Mouse (Mus musculus): ENCODE measurements around the gene Brap. TPM values are rescaled to one million over a fixed set of nuclear protein-coding genes. Genes with fewer than 3 reads are reported as not detected.

Brap gene
- polyA plus RNA-seq, 1 experiment from 2014 or later: 32.5 TPM

- H3K27me3 ChIP-seq (ENCODE audit: control insufficient read depth, insufficient read depth, low read length): no peaks in the 10 kb centered on the region
- H3K9me3 ChIP-seq (ENCODE audit: control insufficient read depth, low read length): no peaks in the 10 kb centered on the region
- peaks cover 5% of the 10 kb centered on the region for H3K36me3 ChIP-seq (ENCODE audit: control insufficient read depth, insufficient read depth, low read length)
- H3K9ac ChIP-seq (ENCODE audit: low read length): peak overlapping the region; percentile 96
- H3K4me2 ChIP-seq (replicated peaks; ENCODE audit: low read depth): peak overlapping the region; percentile 89
- peaks cover 3% of the 10 kb centered on the region; the same call in 1 of the 2 replicates for H3K4me1 ChIP-seq (replicated peaks; ENCODE audit: control insufficient read depth, insufficient read depth)
- no peak overlapping the region for H3K27ac ChIP-seq (replicated peaks)
- TF ChIP-seq EP300 (optimal IDR thresholded peaks at IDR 0.05) (no peak), CTCF (IDR thresholded peaks at IDR 0.05; ENCODE audit: low read depth) (no peak)
- 81% methylated on average over 5 of the region's 5 CpGs for WGBS
- no peak for ATAC-seq (ENCODE audit: low FRiP score, low TSS enrichment)
- DNase-seq (ENCODE audit: low spot score): no peak
- H3K4me3 ChIP-seq (ENCODE audit: low read depth, low read length): peak overlapping the region; percentile 94
Observed at GRCm38 (mm10) chr5:121661494-121661893, 1.1 kb downstream of the Brap start.

GRCm38 (mm10) chr5:121663456-121663855, 3.1 kb downstream of the Brap start:
- DNase-seq (ENCODE audit: low spot score): no peak
- Histone ChIP-seq H3K9me3 (ENCODE audit: control insufficient read depth, low read length) (no peaks in the 10 kb centered on the region), H3K9ac (ENCODE audit: low read length) (no peak overlapping the region), H3K27me3 (ENCODE audit: control insufficient read depth, insufficient read depth, low read length) (no peaks in the 10 kb centered on the region), H3K4me2 (replicated peaks; ENCODE audit: low read depth) (no peak overlapping the region), H3K4me3 (ENCODE audit: low read depth, low read length) (no peak overlapping the region), H3K4me1 (replicated peaks; ENCODE audit: control insufficient read depth, insufficient read depth) (peaks cover 3% of the 10 kb centered on the region; the same call in 1 of the 2 replicates), H3K27ac (replicated peaks) (no peak overlapping the region), H3K36me3 (ENCODE audit: control insufficient read depth, insufficient read depth, low read length) (peaks cover 5% of the 10 kb centered on the region)
- 76% methylated on average over 8 of the region's 8 CpGs for WGBS
- TF ChIP-seq CTCF (IDR thresholded peaks at IDR 0.05; ENCODE audit: low read depth) (no peak), EP300 (optimal IDR thresholded peaks at IDR 0.05) (no peak)
- ATAC-seq (ENCODE audit: low FRiP score, low TSS enrichment): no peak

- Histone ChIP-seq H3K27me3 (ENCODE audit: control insufficient read depth, insufficient read depth, low read length) (no peaks in the 10 kb centered on the region), H3K36me3 (ENCODE audit: control insufficient read depth, insufficient read depth, low read length) (peaks cover 5% of the 10 kb centered on the region), H3K4me1 (replicated peaks; ENCODE audit: control insufficient read depth, insufficient read depth) (peaks cover 3% of the 10 kb centered on the region; the same call in 1 of the 2 replicates), H3K9ac (ENCODE audit: low read length) (no peak overlapping the region), H3K27ac (replicated peaks) (no peak overlapping the region), H3K9me3 (ENCODE audit: control insufficient read depth, low read length) (no peaks in the 10 kb centered on the region), H3K4me3 (ENCODE audit: low read depth, low read length) (no peak overlapping the region), H3K4me2 (replicated peaks; ENCODE audit: low read depth) (no peak overlapping the region)
- TF ChIP-seq EP300 (optimal IDR thresholded peaks at IDR 0.05): no peak
- TF ChIP-seq CTCF (IDR thresholded peaks at IDR 0.05; ENCODE audit: low read depth): no peak
- WGBS: 71% methylated on average over 6 of the region's 6 CpGs
- DNase-seq (ENCODE audit: low spot score) (no peak), ATAC-seq (ENCODE audit: low FRiP score, low TSS enrichment) (no peak)
Observed at GRCm38 (mm10) chr5:121664078-121664477, 3.7 kb downstream of the Brap start.

- Histone ChIP-seq H3K9me3 (ENCODE audit: control insufficient read depth, low read length) (no peaks in the 10 kb centered on the region), H3K4me1 (replicated peaks; ENCODE audit: control insufficient read depth, insufficient read depth) (peaks cover 3% of the 10 kb centered on the region; the same call in 1 of the 2 replicates), H3K27me3 (ENCODE audit: control insufficient read depth, insufficient read depth, low read length) (no peaks in the 10 kb centered on the region), H3K9ac (ENCODE audit: low read length) (no peak overlapping the region), H3K36me3 (ENCODE audit: control insufficient read depth, insufficient read depth, low read length) (peaks cover 5% of the 10 kb centered on the region), H3K4me2 (replicated peaks; ENCODE audit: low read depth) (no peak overlapping the region), H3K27ac (replicated peaks) (no peak overlapping the region), H3K4me3 (ENCODE audit: low read depth, low read length) (no peak overlapping the region)
- TF ChIP-seq EP300 (optimal IDR thresholded peaks at IDR 0.05) (no peak), CTCF (IDR thresholded peaks at IDR 0.05; ENCODE audit: low read depth) (no peak)
- no peak for DNase-seq (ENCODE audit: low spot score)
- no peak for ATAC-seq (ENCODE audit: low FRiP score, low TSS enrichment)
- 95% methylated on average over 9 of the region's 9 CpGs for WGBS
Observed at GRCm38 (mm10) chr5:121664971-121665370, 4.6 kb downstream of the Brap start.

GRCm38 (mm10) chr5:121667067-121667466, 6.7 kb downstream of the Brap start:
- H3K36me3 ChIP-seq (ENCODE audit: control insufficient read depth, insufficient read depth, low read length): peaks cover 5% of the 10 kb centered on the region
- DNase-seq (ENCODE audit: low spot score) (no peak), ATAC-seq (ENCODE audit: low FRiP score, low TSS enrichment) (no peak)
- no peaks in the 10 kb centered on the region for H3K9me3 ChIP-seq (ENCODE audit: control insufficient read depth, low read length)
- no peak overlapping the region for H3K9ac ChIP-seq (ENCODE audit: low read length)
- H3K4me2 ChIP-seq (replicated peaks; ENCODE audit: low read depth): no peak overlapping the region
- TF ChIP-seq CTCF (IDR thresholded peaks at IDR 0.05; ENCODE audit: low read depth): no peak
- no peak for TF ChIP-seq EP300 (optimal IDR thresholded peaks at IDR 0.05)
- H3K4me1 ChIP-seq (replicated peaks; ENCODE audit: control insufficient read depth, insufficient read depth): no peaks in the 10 kb centered on the region
- H3K27ac ChIP-seq (replicated peaks): no peak overlapping the region
- H3K27me3 ChIP-seq (ENCODE audit: control insufficient read depth, insufficient read depth, low read length): no peaks in the 10 kb centered on the region
- no peak overlapping the region for H3K4me3 ChIP-seq (ENCODE audit: low read depth, low read length)
- 77% methylated on average over 4 of the region's 4 CpGs for WGBS

- no peak overlapping the region for H3K9ac ChIP-seq (ENCODE audit: low read length)
- H3K4me1 ChIP-seq (replicated peaks; ENCODE audit: control insufficient read depth, insufficient read depth): no peaks in the 10 kb centered on the region
- no peaks in the 10 kb centered on the region for H3K9me3 ChIP-seq (ENCODE audit: control insufficient read depth, low read length)
- no peak overlapping the region for H3K4me3 ChIP-seq (ENCODE audit: low read depth, low read length)
- ATAC-seq (ENCODE audit: low FRiP score, low TSS enrichment): no peak
- no peak for DNase-seq (ENCODE audit: low spot score)
- H3K27me3 ChIP-seq (ENCODE audit: control insufficient read depth, insufficient read depth, low read length): no peaks in the 10 kb centered on the region
- peaks cover 5% of the 10 kb centered on the region for H3K36me3 ChIP-seq (ENCODE audit: control insufficient read depth, insufficient read depth, low read length)
- TF ChIP-seq EP300 (optimal IDR thresholded peaks at IDR 0.05): no peak
- no peak for TF ChIP-seq CTCF (IDR thresholded peaks at IDR 0.05; ENCODE audit: low read depth)
- 47% methylated on average over 6 of the region's 6 CpGs for WGBS
- H3K4me2 ChIP-seq (replicated peaks; ENCODE audit: low read depth): no peak overlapping the region
- no peak overlapping the region for H3K27ac ChIP-seq (replicated peaks)
Observed at GRCm38 (mm10) chr5:121668411-121668810, 8.0 kb downstream of the Brap start.
